Mouse (Mus musculus) embryonic facial prominence, embryonic 10.5 days (tissue): ENCODE data around the gene Ppie. TPM values are rescaled to one million over a fixed set of nuclear protein-coding genes. Genes with fewer than 3 reads are reported as not detected.
"Not testable (repeated sequence)": the region's sequence is repeated elsewhere in the genome, so short reads cannot be mapped to it uniquely, and the experiment has no call there.

Source experiments
- DNase-seq: peaks from one replicate; pipeline ENCODE4 v3.0.0-alpha.2; 2017; ENCODE audit warnings: low spot score
- H3K27ac ChIP-seq: fragments of 300-500 bp; sonication (generic); replicated peaks from 2 replicates; pipeline ENCODE4 v1.5.1; 2016; ENCODE audit warnings: mild to moderate bottlenecking
- H3K27me3 ChIP-seq: fragments of 300-500 bp; sonication (generic); replicated peaks from 2 replicates; pipeline ENCODE4 v1.6.1; 2016; ENCODE audit warnings: low read depth, mild to moderate bottlenecking; ENCODE audit not compliant: poor library complexity, severe bottlenecking
- H3K36me3 ChIP-seq: fragments of 300-500 bp; sonication (generic); replicated peaks from 2 replicates; pipeline ENCODE4 v1.6.1; 2016; ENCODE audit warnings: mild to moderate bottlenecking, moderate library complexity
- H3K4me1 ChIP-seq: fragments of 300-500 bp; sonication (generic); 2 replicates; pipeline ENCODE4 v1.6.1; 2016
- H3K4me3 ChIP-seq: fragments of 300-500 bp; sonication (generic); 2 replicates; pipeline ENCODE4 v1.5.1; 2016; ENCODE audit warnings: mild to moderate bottlenecking, moderate library complexity
- H3K9me3 ChIP-seq: fragments of 300-500 bp; sonication (generic); 2 replicates; pipeline ENCODE4 v1.6.1; 2016; ENCODE audit warnings: mild to moderate bottlenecking
- WGBS: fragments of 180-500 bp; shearing (Covaris S2); methylation state at CpG from one replicate; pipeline ENCODE4 v1.1.7; 2016; 5-methylcytosine and 5-hydroxymethylcytosine counted together
- polyA plus RNA-seq: library from polyadenylated mRNA; unstranded; fragments of >200 nt; fragmentation: Nextera tagmentation; extraction: Ambion mirVana; gene quantifications from 2 replicates; pipeline ENCODE4 v1.2.1, GENCODE M21; 2016

Ppie gene
- polyA plus RNA-seq, 1 experiment from 2014 or later = 131 TPM

- DNase-seq = no peak
- WGBS = 67% methylated on average over 5 of the region's 5 CpGs
Observed at GRCm38 (mm10) chr4:123152976-123153375, 13.2 kb upstream of the Ppie start.

GRCm38 (mm10) chr4:123152003-123152402 lies 12.3 kb upstream of the Ppie start:
- 0 out of 2 replicates have a peak, but pooled peaks cover 3% of the 10 kb centered on the region for H3K27me3 ChIP-seq
- no peaks in the 10 kb centered on the region for H3K9me3 ChIP-seq
- WGBS = 74% methylated on average over 4 of the region's 4 CpGs
- H3K4me3 ChIP-seq = no peak overlapping the region
- no peak overlapping the region for H3K27ac ChIP-seq
- no peak for DNase-seq
- no peaks in the 10 kb centered on the region; the same call in 1 of the 2 replicates for H3K4me1 ChIP-seq
- H3K36me3 ChIP-seq = no peaks in the 10 kb centered on the region

More at GRCm38 (mm10) chr4:123152976-123153375, 13.2 kb upstream of the Ppie start:
- H3K4me3 ChIP-seq = no peak overlapping the region
- H3K4me1 ChIP-seq = no peaks in the 10 kb centered on the region; the same call in 1 of the 2 replicates
- H3K9me3 ChIP-seq = no peaks in the 10 kb centered on the region
- H3K27ac ChIP-seq = no peak overlapping the region
- H3K27me3 ChIP-seq = 0 out of 2 replicates have a peak, but pooled peaks cover 3% of the 10 kb centered on the region
- no peaks in the 10 kb centered on the region for H3K36me3 ChIP-seq

- no peak overlapping the region for H3K27ac ChIP-seq
- no peaks in the 10 kb centered on the region for H3K36me3 ChIP-seq
- no peak overlapping the region for H3K4me3 ChIP-seq
- no peaks in the 10 kb centered on the region; the same call in 1 of the 2 replicates for H3K4me1 ChIP-seq
- H3K27me3 ChIP-seq = peaks cover 7% of the 10 kb centered on the region
- WGBS = 75% methylated on average over 5 of the region's 5 CpGs
- H3K9me3 ChIP-seq = no peaks in the 10 kb centered on the region
- no peak for DNase-seq
Observed at GRCm38 (mm10) chr4:123147446-123148150, 7.8 kb upstream of the Ppie start.

- Histone ChIP-seq H3K36me3 (peaks cover 46% of the 10 kb centered on the region), H3K9me3 (no peaks in the 10 kb centered on the region), H3K4me3 (no peak overlapping the region), H3K27ac (no peak overlapping the region), H3K4me1 (peaks cover 13% of the 10 kb centered on the region), H3K27me3 (0 out of 2 replicates have a peak, but pooled peaks cover 6% of the 10 kb centered on the region)
- DNase-seq = no peak
- 90% methylated on average over 3 of the region's 3 CpGs for WGBS
Observed at GRCm38 (mm10) chr4:123137551-123137950, 2.2 kb downstream of the Ppie start.

GRCm38 (mm10) chr4:123127051-123127450 lies 12.7 kb downstream of the Ppie start:
- Histone ChIP-seq H3K27ac (no peak overlapping the region), H3K4me3 (no peak overlapping the region), H3K9me3 (no peaks in the 10 kb centered on the region), H3K4me1 (no peaks in the 10 kb centered on the region), H3K36me3 (peaks cover 83% of the 10 kb centered on the region), H3K27me3 (no peaks in the 10 kb centered on the region)
- 87% methylated on average over 4 of the region's 4 CpGs for WGBS
- no peak for DNase-seq

GRCm38 (mm10) chr4:123126626-123127025 lies 13.1 kb downstream of the Ppie start:
- 95% methylated on average over 7 of the region's 7 CpGs for WGBS
- peaks cover 79% of the 10 kb centered on the region for H3K36me3 ChIP-seq

GRCm38 (mm10) chr4:123121286-123121685 lies 18.5 kb downstream of the Ppie start:
- peaks cover 26% of the 10 kb centered on the region for H3K36me3 ChIP-seq
- DNase-seq = no peak
- peaks cover 18% of the 10 kb centered on the region for H3K27me3 ChIP-seq
- H3K4me3 ChIP-seq = no peak overlapping the region
- no peaks in the 10 kb centered on the region for H3K4me1 ChIP-seq
- H3K27ac ChIP-seq = no peak overlapping the region
- WGBS = 83% methylated on average over 2 of the region's 2 CpGs
- H3K9me3 ChIP-seq = no peaks in the 10 kb centered on the region

More at GRCm38 (mm10) chr4:123126626-123127025, 13.1 kb downstream of the Ppie start:
- Histone ChIP-seq H3K27me3 (no peaks in the 10 kb centered on the region), H3K4me1 (no peaks in the 10 kb centered on the region), H3K27ac (no peak overlapping the region), H3K9me3 (no peaks in the 10 kb centered on the region), H3K4me3 (no peak overlapping the region)
- no peak for DNase-seq

- Histone ChIP-seq H3K4me3 (peak overlapping the region; percentile 53), H3K27me3 (peaks cover 36% of the 10 kb centered on the region)
- H3K36me3 ChIP-seq, H3K9me3 ChIP-seq, H3K27ac ChIP-seq, H3K4me1 ChIP-seq: not testable (repeated sequence)
- 21% methylated on average over 30 of the region's 42 CpGs for WGBS
- peak; percentile 46 for DNase-seq
Observed at GRCm38 (mm10) chr4:123116640-123117039, 23.1 kb downstream of the Ppie start.

- WGBS = 13% methylated on average over 22 of the region's 22 CpGs
Observed at GRCm38 (mm10) chr4:123116011-123116410, 23.7 kb downstream of the Ppie start, which contains the start of gene Oxct2b. Gene Oxct2b (plus strand): TSS chr4:123116266.

GRCm38 (mm10) chr4:123114651-123115050 lies 25.1 kb downstream of the Ppie start:
- not testable (repeated sequence) for DNase-seq, H3K27ac ChIP-seq, H3K9me3 ChIP-seq, H3K4me1 ChIP-seq, H3K4me3 ChIP-seq, H3K36me3 ChIP-seq
- H3K27me3 ChIP-seq = peaks cover 36% of the 10 kb centered on the region
- WGBS = 89% methylated on average over 4 of the region's 4 CpGs

More at GRCm38 (mm10) chr4:123116011-123116410, 23.7 kb downstream of the Ppie start, which contains the start of gene Oxct2b:
- peaks cover 36% of the 10 kb centered on the region for H3K27me3 ChIP-seq
- H3K36me3 ChIP-seq = no peaks in the 10 kb centered on the region
- H3K4me3 ChIP-seq = peak within 1 kb of the TSS; percentile 53
- DNase-seq = peak; percentile 55
- peaks cover 5% of the 10 kb centered on the region for H3K4me1 ChIP-seq
- no peaks in the 10 kb centered on the region for H3K9me3 ChIP-seq
- peak within 1 kb of the TSS; percentile 30; the same call in 1 of the 2 replicates for H3K27ac ChIP-seq

GRCm38 (mm10) chr4:123112216-123112764 lies 27.5 kb downstream of the Ppie start:
- Histone ChIP-seq H3K4me3 (no peak overlapping the region), H3K27me3 (peaks cover 39% of the 10 kb centered on the region), H3K4me1 (peaks cover 5% of the 10 kb centered on the region), H3K27ac (no peak overlapping the region), H3K36me3 (no peaks in the 10 kb centered on the region), H3K9me3 (no peaks in the 10 kb centered on the region)
- WGBS = 81% methylated on average over 8 of the region's 8 CpGs
- no peak for DNase-seq

- H3K9me3 ChIP-seq, H3K4me3 ChIP-seq, H3K36me3 ChIP-seq, H3K27ac ChIP-seq, H3K4me1 ChIP-seq, DNase-seq: not testable (repeated sequence)
- 75% methylated on average over 10 of the region's 10 CpGs for WGBS
- peaks cover 41% of the 10 kb centered on the region for H3K27me3 ChIP-seq
Observed at GRCm38 (mm10) chr4:123111275-123111983, 28.3 kb downstream of the Ppie start.
